Comparison of ENCODE assay signal across 8 mouse cellular contexts in the genomic region with DNA sequence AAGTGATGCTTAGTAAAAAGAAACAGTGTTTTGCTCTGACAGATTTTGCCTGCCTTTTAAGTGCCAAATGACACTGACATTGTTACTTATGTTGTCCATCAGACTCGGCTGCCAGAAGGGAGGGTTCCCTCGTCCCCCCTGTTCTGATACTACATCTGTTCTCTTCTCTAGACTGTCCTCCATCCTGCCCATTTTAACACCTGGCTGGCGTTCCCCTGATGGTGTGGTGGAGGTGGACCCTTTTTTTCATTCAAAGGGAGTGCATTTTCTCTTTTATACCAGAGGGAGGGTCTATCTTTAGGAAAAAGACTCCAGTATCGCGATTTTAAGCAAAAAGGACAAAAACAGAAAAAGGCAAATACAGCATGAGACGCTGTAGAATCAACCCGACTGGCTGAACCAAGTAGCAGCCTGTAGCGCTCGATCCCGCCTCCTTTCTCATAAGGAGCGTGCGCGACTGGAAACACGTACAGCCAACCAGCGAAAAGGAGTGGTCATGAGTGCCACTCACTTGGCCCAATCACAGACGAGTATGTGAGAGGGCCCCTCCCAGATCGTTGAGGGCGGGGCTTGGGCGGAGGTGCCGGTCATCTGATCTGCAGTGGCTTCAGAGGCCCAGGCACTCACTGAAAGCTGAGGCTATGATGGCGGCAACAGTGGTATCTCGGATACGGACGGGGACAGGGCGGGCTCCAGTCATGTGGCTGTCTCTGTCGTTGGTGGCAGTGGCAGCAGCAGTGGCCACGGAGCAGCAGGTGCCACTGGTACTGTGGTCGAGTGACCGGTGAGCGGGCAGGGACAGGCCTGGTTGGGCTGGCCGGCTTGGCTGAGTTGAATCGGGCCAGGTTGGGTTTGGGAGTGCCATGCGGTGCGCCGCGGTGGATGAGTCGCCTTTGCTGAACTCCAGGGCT. TPM values are rescaled to one million over a fixed set of nuclear protein-coding genes. Genes with fewer than 3 reads are reported as not detected.
DNase-seq lines count a peak whose midpoint lies in the region; ATAC-seq and TF ChIP-seq lines count a peak whose summit lies in the region.

Gene Atp6ap1, plus strand, starts transcription at position 560 of the 911 bp plus-strand sequence.

- WGBS in forebrain, embryonic 15.5 days: 13% methylated on average over 37 of the region's 37 CpGs
- 11% methylated on average over 37 of the region's 37 CpGs for WGBS in lung, embryonic 14.5 days
- 12% methylated on average over 36 of the region's 37 CpGs for WGBS in olfactory bulb, adult 2 months
- WGBS in thymus, adult 2 months: 1% methylated on average over 37 of the region's 37 CpGs

- peaks cover 10% of the 10 kb centered on the region for H3K36me3 ChIP-seq in ES-E14 (ENCODE audit: control insufficient read depth, insufficient read depth, low read length, poor library complexity, severe bottlenecking)
- peaks cover 16% of the 10 kb centered on the region; the same call in 1 of the 2 replicates for H3K36me3 ChIP-seq in forebrain, embryonic 15.5 days
- peaks cover 16% of the 10 kb centered on the region; the same call in 1 of the 2 replicates for H3K36me3 ChIP-seq in lung, embryonic 14.5 days (ENCODE audit: insufficient read depth)
- H3K36me3 ChIP-seq in thymus, adult 2 months (ENCODE audit: control insufficient read depth, insufficient read depth, low read length): peaks cover 7% of the 10 kb centered on the region; the same call in 1 of the 2 replicates

- peak; percentile 100 for ATAC-seq in forebrain, embryonic 15.5 days (replicated peaks)
- ATAC-seq in lung, embryonic 14.5 days (ENCODE audit: insufficient read depth): peak; percentile 99

- H3K27me3 ChIP-seq in forebrain, embryonic 15.5 days: no peaks in the 10 kb centered on the region
- no peaks in the 10 kb centered on the region for H3K27me3 ChIP-seq in lung, embryonic 14.5 days (ENCODE audit: insufficient read depth, low read length)
- H3K27me3 ChIP-seq in thymus, adult 2 months (ENCODE audit: control insufficient read depth, insufficient read depth, low read length): no peaks in the 10 kb centered on the region

- peak; percentile 59; the same call in 1 of the 2 replicates for TF ChIP-seq POLR2A in olfactory bulb, adult 2 months (IDR thresholded peaks at IDR 0.05; ENCODE audit: insufficient read depth, low read depth, low read length)
- TF ChIP-seq POLR2A in thymus, adult 2 months (IDR thresholded peaks at IDR 0.05; ENCODE audit: control insufficient read depth, extremely low read depth, insufficient read depth, low read length, poor library complexity): peak; percentile 62

- H3K4me3 ChIP-seq in ES-E14 (ENCODE audit: insufficient read depth in 1 of 2, low read depth in 1 of 2, low read length in 2 of 2, poor library complexity in 1 of 2, severe bottlenecking in 1 of 2): peak within 1 kb of the TSS; percentile 90 to 96
- peak within 1 kb of the TSS; percentile 64 for H3K4me3 ChIP-seq in forebrain, embryonic 15.5 days
- H3K4me3 ChIP-seq in layer of hippocampus, adult 2 months: peak within 1 kb of the TSS; percentile 79
- H3K4me3 ChIP-seq in lung, embryonic 14.5 days (ENCODE audit: low read depth, low read length): peak within 1 kb of the TSS; percentile 61
- H3K4me3 ChIP-seq in olfactory bulb, adult 2 months (ENCODE audit: insufficient read depth, low read depth, low read length): peak within 1 kb of the TSS; percentile 77
- peak within 1 kb of the TSS; percentile 76 for H3K4me3 ChIP-seq in thymus, adult 2 months (ENCODE audit: control insufficient read depth, insufficient read depth, low read length)

- H3K4me2 ChIP-seq in forebrain, embryonic 15.5 days (replicated peaks): peak within 1 kb of the TSS; percentile 62
- H3K4me2 ChIP-seq in lung, embryonic 14.5 days: peak within 1 kb of the TSS; percentile 72

- peak; percentile 78 for DNase-seq in ES-E14 (ENCODE audit: low read depth, low spot score)
- peak; percentile 96 for DNase-seq in cerebellum, adult 11-12 months
- peak; percentile 91 for DNase-seq in heart, postnatal 25 days (ENCODE audit: low spot score)
- peak; percentile 90 to 95 for DNase-seq in layer of hippocampus, adult 2 months (ENCODE audit: low spot score in 2 of 2)
- peak; percentile 95 for DNase-seq in lung, embryonic 14.5 days
- DNase-seq in thymus, adult 2 months: peak; percentile 93

- in situ Hi-C loops in ES-E14 (cut with MboI; ENCODE audit: low sequenced_read_pairs in 2 of 2, unreplicated experiment in 2 of 2): no loop called here

- peak within 1 kb of the TSS; percentile 92 for H3K9ac ChIP-seq in ES-E14 (ENCODE audit: insufficient read depth, low read depth, low read length, poor library complexity, severe bottlenecking)
- peak within 1 kb of the TSS; percentile 66 for H3K9ac ChIP-seq in forebrain, embryonic 15.5 days (replicated peaks)
- peak within 1 kb of the TSS; percentile 68 for H3K9ac ChIP-seq in lung, embryonic 14.5 days

- no peak for TF ChIP-seq CTCF in layer of hippocampus, adult 2 months (conservative IDR thresholded peaks at IDR 0.05)
- no peak for TF ChIP-seq CTCF in lung, embryonic 14.5 days (IDR thresholded peaks at IDR 0.05; ENCODE audit: low read depth)
- TF ChIP-seq CTCF in olfactory bulb, adult 2 months (IDR thresholded peaks at IDR 0.05; ENCODE audit: insufficient read depth, low read depth, low read length): no peak
- no peak for TF ChIP-seq CTCF in thymus, adult 2 months (IDR thresholded peaks at IDR 0.05; ENCODE audit: borderline replicate concordance, control insufficient read depth, extremely low read depth, insufficient read depth, low read length, poor library complexity)

- H3K9me3 ChIP-seq in ES-E14 (ENCODE audit: control insufficient read depth, insufficient read depth, low read depth, low read length): no peaks in the 10 kb centered on the region
- H3K9me3 ChIP-seq in forebrain, embryonic 15.5 days: no peaks in the 10 kb centered on the region
- no peaks in the 10 kb centered on the region for H3K9me3 ChIP-seq in lung, embryonic 14.5 days (ENCODE audit: low read depth, low read length)

- H3K4me1 ChIP-seq in ES-E14 (ENCODE audit: control insufficient read depth in 2 of 2, insufficient read depth in 2 of 2, low read length in 2 of 2, poor library complexity in 1 of 2): peaks cover 0 to 2% of the 10 kb centered on the region in 2 experiments; a peak in 1 of 4 replicates
- peaks cover 21% of the 10 kb centered on the region for H3K4me1 ChIP-seq in forebrain, embryonic 15.5 days
- H3K4me1 ChIP-seq in lung, embryonic 14.5 days (ENCODE audit: insufficient read depth): no peaks in the 10 kb centered on the region
- no peaks in the 10 kb centered on the region for H3K4me1 ChIP-seq in olfactory bulb, adult 2 months (ENCODE audit: control insufficient read depth, insufficient read depth, low read length)
- no peaks in the 10 kb centered on the region; the same call in 1 of the 2 replicates for H3K4me1 ChIP-seq in thymus, adult 2 months (replicated peaks; ENCODE audit: control insufficient read depth, insufficient read depth, low read length)

- intact Hi-C loops in heart, postnatal 25 days (cut with DNase I): no loop called here

- H3K27ac ChIP-seq in ES-E14 (ENCODE audit: insufficient read depth, low read depth, low read length, poor library complexity, severe bottlenecking): peak within 1 kb of the TSS; percentile 36
- peak within 1 kb of the TSS; percentile 91 for H3K27ac ChIP-seq in forebrain, embryonic 15.5 days (replicated peaks)
- H3K27ac ChIP-seq in layer of hippocampus, adult 2 months: peak within 1 kb of the TSS; percentile 89
- peak within 1 kb of the TSS; percentile 50 for H3K27ac ChIP-seq in lung, embryonic 14.5 days (ENCODE audit: low read depth)
- H3K27ac ChIP-seq in olfactory bulb, adult 2 months (ENCODE audit: insufficient read depth, low read depth, low read length): peak within 1 kb of the TSS; percentile 62; the same call in 1 of the 2 replicates
- no peak within 1 kb of the TSS for H3K27ac ChIP-seq in thymus, adult 2 months (ENCODE audit: control insufficient read depth, insufficient read depth, low read length)

TF ChIP-seq in ES-E14, 5 proteins besides CTCF, POLR2A, EP300 and RAD21:
- TF ChIP-seq CHD2 (IDR thresholded peaks at IDR 0.05; ENCODE audit: low read depth, low read length) (peak; percentile 80; the same call in 1 of the 2 replicates), ZC3H11A (IDR thresholded peaks at IDR 0.05; ENCODE audit: borderline replicate concordance, low read depth, low read length) (no peak)

RNA-seq across cellular contexts. Expression of gene Atp6ap1, which starts in this region (rescaled TPM):
- 102 and 129 TPM in 2 replicates for total RNA-seq in ES-E14 (2012; rRNA removed)
- polyA plus RNA-seq in forebrain, embryonic 15.5 days (2015; fragmentation: Nextera tagmentation; extraction: Ambion mirVana): 185 and 191 TPM in 2 replicates
- 100 to 1,000 TPM; 128 to 139 TPM for total RNA-seq in heart, postnatal 25 days (2021)
- total RNA-seq in layer of hippocampus, adult 2 months (2021): 100 to 1,000 TPM; 306 to 330 TPM
- polyA plus RNA-seq in lung, embryonic 14.5 days (2014; fragmentation: Nextera tagmentation; extraction: Ambion mirVana): 109 and 117 TPM in 2 replicates
- polyA plus RNA-seq in olfactory bulb, adult 2 months (2012; ENCODE audit: insufficient read depth, insufficient read length, low replicate concordance, missing spikeins): 501 and 1,287 TPM in 2 replicates
- polyA plus RNA-seq in thymus, adult 2 months (2012; rRNA removed): 289 and 373 TPM in 2 replicates
